Mouse (Mus musculus): ENCODE results near the gene Ccdc190. TPM values are rescaled to one million over a fixed set of nuclear protein-coding genes. Genes with fewer than 3 reads are reported as not detected.

Gene Ccdc190
- 4.7 and 4.8 TPM in 2 replicates for polyA plus RNA-seq (2014; fragmentation: Nextera tagmentation; extraction: Ambion mirVana)

- Histone ChIP-seq H3K9me3 (ENCODE audit: control insufficient read depth, low read length) (no peaks in the 10 kb centered on the region), H3K4me3 (replicated peaks; ENCODE audit: low read length) (no peak within 1 kb of the TSS; the same call in 1 of the 2 replicates), H3K27me3 (ENCODE audit: control insufficient read depth, insufficient read depth, low read length) (no peaks in the 10 kb centered on the region), H3K4me2 (replicated peaks) (peak within 1 kb of the TSS; percentile 36), H3K9ac (no peak within 1 kb of the TSS), H3K27ac (peak within 1 kb of the TSS; percentile 70), H3K4me1 (replicated peaks; ENCODE audit: control insufficient read depth, insufficient read depth, low read length) (0 out of 2 replicates have a peak, but pooled peaks cover under 1% of the 10 kb centered on the region), H3K36me3 (replicated peaks; ENCODE audit: control insufficient read depth, insufficient read depth) (no peaks in the 10 kb centered on the region)
- WGBS = 13% methylated on average over 12 of the region's 12 CpGs
- DNase-seq (ENCODE audit: low spot score) (peak; percentile 59), ATAC-seq (ENCODE audit: low FRiP score) (peak; percentile 90)
These were observed at the start of gene Ccdc190 for GRCm38 (mm10) chr1:169928454-169928971. Ccdc190 (plus strand) TSS chr1:169928648.

GRCm38 (mm10) chr1:169879060-169879459 is 49.4 kb upstream of the Ccdc190 start:
- WGBS = 91% methylated on average over 4 of the region's 4 CpGs
- Histone ChIP-seq H3K4me1 (replicated peaks; ENCODE audit: control insufficient read depth, insufficient read depth, low read length) (no peaks in the 10 kb centered on the region), H3K36me3 (replicated peaks; ENCODE audit: control insufficient read depth, insufficient read depth) (no peaks in the 10 kb centered on the region), H3K27ac (no peak overlapping the region), H3K4me2 (replicated peaks) (no peak overlapping the region), H3K9me3 (ENCODE audit: control insufficient read depth, low read length) (no peaks in the 10 kb centered on the region), H3K4me3 (replicated peaks; ENCODE audit: low read length) (no peak overlapping the region), H3K27me3 (ENCODE audit: control insufficient read depth, insufficient read depth, low read length) (no peaks in the 10 kb centered on the region), H3K9ac (no peak overlapping the region)
- ATAC-seq (ENCODE audit: low FRiP score) (no peak), DNase-seq (ENCODE audit: low spot score) (no peak)

GRCm38 (mm10) chr1:169880181-169880580 is 48.3 kb upstream of the Ccdc190 start:
- no peak for DNase-seq (ENCODE audit: low spot score)
- no peak for ATAC-seq (ENCODE audit: low FRiP score)

GRCm38 (mm10) chr1:169883081-169883565 is 45.3 kb upstream of the Ccdc190 start:
- H3K4me3 ChIP-seq (replicated peaks; ENCODE audit: low read length) = no peak overlapping the region
- DNase-seq (ENCODE audit: low spot score) (no peak), ATAC-seq (ENCODE audit: low FRiP score) (no peak)
- no peaks in the 10 kb centered on the region for H3K27me3 ChIP-seq (ENCODE audit: control insufficient read depth, insufficient read depth, low read length)
- no peaks in the 10 kb centered on the region for H3K4me1 ChIP-seq (replicated peaks; ENCODE audit: control insufficient read depth, insufficient read depth, low read length)
- no peaks in the 10 kb centered on the region for H3K9me3 ChIP-seq (ENCODE audit: control insufficient read depth, low read length)
- 86% methylated on average over 5 of the region's 5 CpGs for WGBS
- no peak overlapping the region for H3K4me2 ChIP-seq (replicated peaks)
- no peaks in the 10 kb centered on the region for H3K36me3 ChIP-seq (replicated peaks; ENCODE audit: control insufficient read depth, insufficient read depth)
- no peak overlapping the region for H3K27ac ChIP-seq
- no peak overlapping the region for H3K9ac ChIP-seq

More at GRCm38 (mm10) chr1:169880181-169880580, 48.3 kb upstream of the Ccdc190 start:
- Histone ChIP-seq H3K4me2 (replicated peaks) (no peak overlapping the region), H3K4me3 (replicated peaks; ENCODE audit: low read length) (no peak overlapping the region), H3K9me3 (ENCODE audit: control insufficient read depth, low read length) (no peaks in the 10 kb centered on the region), H3K4me1 (replicated peaks; ENCODE audit: control insufficient read depth, insufficient read depth, low read length) (no peaks in the 10 kb centered on the region), H3K36me3 (replicated peaks; ENCODE audit: control insufficient read depth, insufficient read depth) (no peaks in the 10 kb centered on the region), H3K9ac (no peak overlapping the region), H3K27ac (no peak overlapping the region), H3K27me3 (ENCODE audit: control insufficient read depth, insufficient read depth, low read length) (no peaks in the 10 kb centered on the region)
- WGBS = 85% methylated on average over 5 of the region's 5 CpGs

- Histone ChIP-seq H3K9me3 (ENCODE audit: control insufficient read depth, low read length) (no peaks in the 10 kb centered on the region), H3K4me2 (replicated peaks) (no peak overlapping the region), H3K36me3 (replicated peaks; ENCODE audit: control insufficient read depth, insufficient read depth) (no peaks in the 10 kb centered on the region), H3K9ac (no peak overlapping the region), H3K4me1 (replicated peaks; ENCODE audit: control insufficient read depth, insufficient read depth, low read length) (no peaks in the 10 kb centered on the region), H3K27me3 (ENCODE audit: control insufficient read depth, insufficient read depth, low read length) (no peaks in the 10 kb centered on the region), H3K4me3 (replicated peaks; ENCODE audit: low read length) (no peak overlapping the region), H3K27ac (no peak overlapping the region)
- 88% methylated on average over 2 of the region's 2 CpGs for WGBS
- ATAC-seq (ENCODE audit: low FRiP score) (no peak), DNase-seq (ENCODE audit: low spot score) (no peak)
These were observed 39.2 kb upstream of the Ccdc190 start for GRCm38 (mm10) chr1:169889250-169889649.

GRCm38 (mm10) chr1:169893976-169894375 is 34.5 kb upstream of the Ccdc190 start:
- no peak overlapping the region for H3K4me3 ChIP-seq (replicated peaks; ENCODE audit: low read length)
- WGBS = 91% methylated on average over 2 of the region's 2 CpGs
- DNase-seq (ENCODE audit: low spot score) = no peak

DNA sequence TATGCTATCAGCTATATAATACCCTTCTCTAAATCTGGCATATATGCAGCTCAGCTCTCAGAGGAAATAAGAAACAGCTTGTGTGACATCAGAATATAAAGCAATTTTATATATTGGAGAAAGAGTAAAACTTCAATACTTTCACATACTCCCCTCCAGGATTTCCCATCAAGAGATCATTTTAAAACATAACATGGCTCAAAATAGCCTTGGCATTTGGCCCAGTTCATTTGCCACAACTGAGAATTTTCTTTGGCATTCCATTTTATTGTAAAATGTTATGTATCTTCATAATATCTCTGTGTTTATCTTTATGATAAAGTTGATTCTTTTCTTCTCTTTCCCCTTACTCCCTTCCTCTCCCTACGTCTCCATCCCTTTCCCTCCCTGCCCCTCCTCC is 32.8 kb upstream of the Ccdc190 start:
- 95% methylated on average over 1 of the region's 1 CpGs for WGBS

More at GRCm38 (mm10) chr1:169893976-169894375, 34.5 kb upstream of the Ccdc190 start:
- Histone ChIP-seq H3K27me3 (ENCODE audit: control insufficient read depth, insufficient read depth, low read length) (no peaks in the 10 kb centered on the region), H3K4me1 (replicated peaks; ENCODE audit: control insufficient read depth, insufficient read depth, low read length) (no peaks in the 10 kb centered on the region), H3K36me3 (replicated peaks; ENCODE audit: control insufficient read depth, insufficient read depth) (no peaks in the 10 kb centered on the region), H3K9ac (no peak overlapping the region), H3K4me2 (replicated peaks) (no peak overlapping the region), H3K27ac (no peak overlapping the region), H3K9me3 (ENCODE audit: control insufficient read depth, low read length) (no peaks in the 10 kb centered on the region)
- no peak for ATAC-seq (ENCODE audit: low FRiP score)

DNA sequence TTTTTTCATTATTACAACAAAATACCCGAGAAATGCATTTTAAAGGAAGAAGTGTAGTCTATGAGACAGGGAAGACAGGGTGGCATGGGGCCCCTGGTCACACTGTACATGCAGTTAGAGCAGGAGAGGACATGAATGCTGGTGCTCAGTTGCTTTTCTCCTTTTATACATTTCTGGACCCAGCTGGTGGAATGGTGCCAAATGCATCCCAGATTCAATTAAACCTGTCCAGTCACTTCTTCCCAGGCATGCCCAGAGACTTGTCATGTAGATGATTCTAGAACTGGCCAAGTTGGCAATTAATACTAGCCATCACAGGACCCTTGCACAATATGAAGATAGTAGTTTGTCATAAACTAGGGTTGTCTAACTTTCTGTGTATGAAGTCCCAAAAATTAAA is 30.5 kb upstream of the Ccdc190 start:
- Histone ChIP-seq H3K9ac (no peak overlapping the region), H3K9me3 (ENCODE audit: control insufficient read depth, low read length) (no peaks in the 10 kb centered on the region), H3K4me2 (replicated peaks) (no peak overlapping the region), H3K27me3 (ENCODE audit: control insufficient read depth, insufficient read depth, low read length) (no peaks in the 10 kb centered on the region), H3K36me3 (replicated peaks; ENCODE audit: control insufficient read depth, insufficient read depth) (no peaks in the 10 kb centered on the region), H3K4me1 (replicated peaks; ENCODE audit: control insufficient read depth, insufficient read depth, low read length) (no peaks in the 10 kb centered on the region), H3K27ac (no peak overlapping the region), H3K4me3 (replicated peaks; ENCODE audit: low read length) (no peak overlapping the region)
- no peak for ATAC-seq (ENCODE audit: low FRiP score)
- WGBS = 69% methylated on average over 1 of the region's 1 CpGs
- no peak for DNase-seq (ENCODE audit: low spot score)

More for the DNA sequence above, 32.8 kb upstream of the Ccdc190 start:
- ATAC-seq (ENCODE audit: low FRiP score) (no peak), DNase-seq (ENCODE audit: low spot score) (no peak)
- no peak overlapping the region for H3K9ac ChIP-seq
- H3K4me3 ChIP-seq (replicated peaks; ENCODE audit: low read length) = no peak overlapping the region
- H3K36me3 ChIP-seq (replicated peaks; ENCODE audit: control insufficient read depth, insufficient read depth) = no peaks in the 10 kb centered on the region
- H3K27me3 ChIP-seq (ENCODE audit: control insufficient read depth, insufficient read depth, low read length) = no peaks in the 10 kb centered on the region
- H3K9me3 ChIP-seq (ENCODE audit: control insufficient read depth, low read length) = no peaks in the 10 kb centered on the region
- H3K4me2 ChIP-seq (replicated peaks) = no peak overlapping the region
- H3K4me1 ChIP-seq (replicated peaks; ENCODE audit: control insufficient read depth, insufficient read depth, low read length) = no peaks in the 10 kb centered on the region
- H3K27ac ChIP-seq = no peak overlapping the region

GRCm38 (mm10) chr1:169898607-169899006 is 29.8 kb upstream of the Ccdc190 start:
- H3K27me3 ChIP-seq (ENCODE audit: control insufficient read depth, insufficient read depth, low read length) = no peaks in the 10 kb centered on the region
- H3K9ac ChIP-seq = no peak overlapping the region
- H3K36me3 ChIP-seq (replicated peaks; ENCODE audit: control insufficient read depth, insufficient read depth) = no peaks in the 10 kb centered on the region
- no peaks in the 10 kb centered on the region for H3K9me3 ChIP-seq (ENCODE audit: control insufficient read depth, low read length)
- H3K4me2 ChIP-seq (replicated peaks) = no peak overlapping the region
- no peaks in the 10 kb centered on the region for H3K4me1 ChIP-seq (replicated peaks; ENCODE audit: control insufficient read depth, insufficient read depth, low read length)
- 84% methylated on average over 7 of the region's 7 CpGs for WGBS
- DNase-seq (ENCODE audit: low spot score) (no peak), ATAC-seq (ENCODE audit: low FRiP score) (no peak)
- H3K4me3 ChIP-seq (replicated peaks; ENCODE audit: low read length) = no peak overlapping the region
- no peak overlapping the region for H3K27ac ChIP-seq

Data from hindbrain, embryonic 14.5 days (tissue).